Mouse (Mus musculus): Measurements from ENCODE around the gene Itpr2.

DNA sequence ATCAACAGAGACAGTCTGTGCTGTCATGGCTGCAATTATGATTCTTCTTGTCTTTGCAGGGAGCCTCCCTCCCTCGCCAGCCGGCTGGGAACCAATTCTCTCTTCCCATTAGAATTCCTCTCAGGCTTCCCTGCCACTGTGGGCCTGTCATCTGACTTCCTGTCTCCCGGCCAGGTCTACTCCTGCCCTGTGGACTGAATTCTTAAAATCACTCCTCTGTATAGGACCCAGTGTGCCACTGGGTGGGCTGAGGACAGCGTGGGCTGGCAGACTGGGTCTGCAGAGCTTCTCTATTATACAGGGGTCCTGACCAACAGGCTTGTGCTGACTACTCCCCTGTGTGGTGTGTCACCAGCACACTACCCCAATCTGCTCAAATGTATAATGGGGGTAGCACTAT lies 365.4 kb downstream of the Itpr2 start:
- TF ChIP-seq POLR2A (IDR thresholded peaks at IDR 0.05; ENCODE audit: borderline replicate concordance, extremely low read depth, low read depth, low read length) (no peak), CTCF (IDR thresholded peaks at IDR 0.05; ENCODE audit: insufficient read depth, low read length) (no peak)
